Mouse (Mus musculus) heart, embryonic 16.5 days (tissue): ENCODE results near the gene Olfr66. TPM values are rescaled to one million over a fixed set of nuclear protein-coding genes. Genes with fewer than 3 reads are reported as not detected.

Experiments used
- ATAC-seq: fragments of 200-750 bp; cut with Nextera tagmentation; replicated peaks from 2 replicates; pipeline ENCODE4 v1.8.0; 2017; ENCODE audit warnings: moderate number of reproducible peaks; ENCODE audit not compliant: insufficient read depth, low FRiP score; ENCODE audit errors: extremely low read depth
- H3K27ac ChIP-seq: fragments of 300-500 bp; sonication (generic); 2 replicates; pipeline ENCODE4 v1.5.1; 2014; ENCODE audit warnings: mild to moderate bottlenecking, low read length, control low read depth, moderate library complexity
- H3K27me3 ChIP-seq: fragments of 300-500 bp; sonication (generic); 2 replicates; pipeline ENCODE4 v1.6.1; 2014; ENCODE audit warnings: low read length, mixed read lengths; ENCODE audit not compliant: control insufficient read depth, insufficient read depth
- H3K36me3 ChIP-seq: fragments of 300-500 bp; sonication (generic); 2 replicates; pipeline ENCODE4 v1.6.1; 2014; ENCODE audit not compliant: control insufficient read depth, insufficient read depth
- H3K4me1 ChIP-seq: fragments of 300-500 bp; sonication (generic); 2 replicates; pipeline ENCODE4 v1.6.1; 2014; ENCODE audit warnings: low read length, mixed read lengths; ENCODE audit not compliant: control insufficient read depth, insufficient read depth
- H3K4me2 ChIP-seq: fragments of 300-500 bp; sonication (generic); 2 replicates; pipeline ENCODE4 v1.6.1; 2014; ENCODE audit warnings: low read depth, mild to moderate bottlenecking, control low read depth, low read length
- H3K4me3 ChIP-seq: fragments of 300-500 bp; sonication (generic); 2 replicates; pipeline ENCODE4 v1.5.1; 2014; ENCODE audit warnings: mild to moderate bottlenecking, control low read depth, low read length
- H3K9ac ChIP-seq: fragments of 300-500 bp; sonication (generic); 2 replicates; pipeline ENCODE4 v1.6.1; 2014; ENCODE audit warnings: low read length, control low read depth
- H3K9me3 ChIP-seq: fragments of 300-500 bp; sonication (generic); replicated peaks from 2 replicates; pipeline ENCODE4 v1.6.1; 2016; ENCODE audit warnings: low read length; ENCODE audit not compliant: control insufficient read depth
- WGBS: fragments of 180-500 bp; shearing (Covaris S2); extraction: QIAGEN DNeasy Blood & Tissue Kit; methylation state at CpG from one replicate; pipeline ENCODE4 v1.1.7; 2014; 5-methylcytosine and 5-hydroxymethylcytosine counted together
- polyA plus RNA-seq: library from polyadenylated mRNA; unstranded; fragments of >200 nt; fragmentation: Nextera tagmentation; extraction: Ambion mirVana; gene quantifications from 2 replicates; pipeline ENCODE4 v1.2.1, GENCODE M21; 2015

Gene Olfr66
- polyA plus RNA-seq: not detected in 2 replicates

GRCm38 (mm10) chr7:103886152-103886551, at the start of gene Olfr66:
TSS of gene Olfr66 (minus strand) at chr7:103886252.
- Histone ChIP-seq H3K4me2 (no peak within 1 kb of the TSS), H3K36me3 (no peaks in the 10 kb centered on the region), H3K9ac (no peak within 1 kb of the TSS), H3K4me3 (no peak within 1 kb of the TSS), H3K9me3 (no peaks in the 10 kb centered on the region), H3K4me1 (no peaks in the 10 kb centered on the region), H3K27ac (no peak within 1 kb of the TSS), H3K27me3 (no peaks in the 10 kb centered on the region)
- ATAC-seq: no peak

- Histone ChIP-seq H3K9me3 (no peaks in the 10 kb centered on the region), H3K4me3 (no peak within 1 kb of the TSS), H3K4me2 (no peak within 1 kb of the TSS), H3K27ac (no peak within 1 kb of the TSS), H3K27me3 (no peaks in the 10 kb centered on the region), H3K36me3 (no peaks in the 10 kb centered on the region), H3K9ac (no peak within 1 kb of the TSS), H3K4me1 (no peaks in the 10 kb centered on the region)
- 54% methylated on average over 2 of the region's 2 CpGs for WGBS
- ATAC-seq: no peak
Measured at GRCm38 (mm10) chr7:103934264-103934663, 48.2 kb upstream of the Olfr66 start, which contains the start of gene Olfr632. TSS of gene Olfr632 (plus strand) at chr7:103934347.

- ATAC-seq: no peak
- no peaks in the 10 kb centered on the region for H3K4me1 ChIP-seq
- no peaks in the 10 kb centered on the region for H3K27me3 ChIP-seq
- H3K27ac ChIP-seq: no peak within 1 kb of the TSS
- H3K4me2 ChIP-seq: no peak within 1 kb of the TSS
- H3K4me3 ChIP-seq: no peak within 1 kb of the TSS
- no peak within 1 kb of the TSS for H3K9ac ChIP-seq
- no peaks in the 10 kb centered on the region for H3K9me3 ChIP-seq
- no peaks in the 10 kb centered on the region for H3K36me3 ChIP-seq
Measured at GRCm38 (mm10) chr7:103928525-103928924, 42.5 kb upstream of the Olfr66 start, which contains the start of gene Olfr631. TSS of gene Olfr631 (plus strand) at chr7:103928825.

- Histone ChIP-seq H3K9ac (no peak overlapping the region), H3K9me3 (no peaks in the 10 kb centered on the region), H3K4me1 (no peaks in the 10 kb centered on the region), H3K4me3 (no peak overlapping the region), H3K36me3 (no peaks in the 10 kb centered on the region), H3K27ac (no peak overlapping the region), H3K27me3 (no peaks in the 10 kb centered on the region), H3K4me2 (no peak overlapping the region)
- no peak for ATAC-seq
Measured at GRCm38 (mm10) chr7:103915338-103915737, 29.3 kb upstream of the Olfr66 start.

- Histone ChIP-seq H3K4me3 (no peak overlapping the region), H3K27ac (no peak overlapping the region), H3K36me3 (no peaks in the 10 kb centered on the region), H3K9ac (no peak overlapping the region), H3K4me2 (no peak overlapping the region), H3K9me3 (no peaks in the 10 kb centered on the region), H3K27me3 (no peaks in the 10 kb centered on the region), H3K4me1 (0 out of 2 replicates have a peak, but pooled peaks cover 2% of the 10 kb centered on the region)
- no peak for ATAC-seq
- 40% methylated on average over 8 of the region's 8 CpGs for WGBS
Measured at GRCm38 (mm10) chr7:103912969-103913511, 27.0 kb upstream of the Olfr66 start.

- 0% methylated on average over 3 of the region's 3 CpGs for WGBS
- Histone ChIP-seq H3K27ac (no peak overlapping the region), H3K36me3 (no peaks in the 10 kb centered on the region), H3K9ac (no peak overlapping the region), H3K4me2 (no peak overlapping the region), H3K27me3 (no peaks in the 10 kb centered on the region), H3K9me3 (no peaks in the 10 kb centered on the region), H3K4me3 (no peak overlapping the region), H3K4me1 (0 out of 2 replicates have a peak, but pooled peaks cover 2% of the 10 kb centered on the region)
- peak; percentile 78 for ATAC-seq
Measured at GRCm38 (mm10) chr7:103910047-103910446, 24.0 kb upstream of the Olfr66 start.

GRCm38 (mm10) chr7:103903187-103903586, 17.1 kb upstream of the Olfr66 start, which contains the start of gene Olfr65:
TSS of gene Olfr65 (plus strand) at chr7:103903487.
- no peaks in the 10 kb centered on the region for H3K4me1 ChIP-seq
- H3K27me3 ChIP-seq: no peaks in the 10 kb centered on the region
- no peaks in the 10 kb centered on the region for H3K9me3 ChIP-seq
- no peaks in the 10 kb centered on the region for H3K36me3 ChIP-seq
- WGBS: 59% methylated on average over 2 of the region's 2 CpGs
- H3K4me2 ChIP-seq: no peak within 1 kb of the TSS
- H3K4me3 ChIP-seq: no peak within 1 kb of the TSS
- no peak within 1 kb of the TSS for H3K9ac ChIP-seq
- H3K27ac ChIP-seq: no peak within 1 kb of the TSS
- ATAC-seq: no peak

GRCm38 (mm10) chr7:103894385-103894784, 8.3 kb upstream of the Olfr66 start, which contains the start of gene Olfr64:
TSS of gene Olfr64 (minus strand) at chr7:103894485.
- H3K9ac ChIP-seq: no peak within 1 kb of the TSS
- no peak within 1 kb of the TSS for H3K4me3 ChIP-seq
- no peaks in the 10 kb centered on the region for H3K4me1 ChIP-seq
- no peaks in the 10 kb centered on the region for H3K36me3 ChIP-seq
- no peaks in the 10 kb centered on the region for H3K9me3 ChIP-seq
- ATAC-seq: no peak
- no peak within 1 kb of the TSS for H3K27ac ChIP-seq
- no peak within 1 kb of the TSS for H3K4me2 ChIP-seq
- H3K27me3 ChIP-seq: no peaks in the 10 kb centered on the region
- 54% methylated on average over 1 of the region's 1 CpGs for WGBS

GRCm38 (mm10) chr7:103877093-103877492, 9.0 kb downstream of the Olfr66 start:
- Histone ChIP-seq H3K27ac (no peak overlapping the region), H3K36me3 (no peaks in the 10 kb centered on the region), H3K4me1 (no peaks in the 10 kb centered on the region), H3K9me3 (no peaks in the 10 kb centered on the region), H3K4me2 (no peak overlapping the region), H3K9ac (no peak overlapping the region), H3K4me3 (no peak overlapping the region), H3K27me3 (no peaks in the 10 kb centered on the region)
- 55% methylated on average over 2 of the region's 2 CpGs for WGBS
- no peak for ATAC-seq
